ENCODE assay signal across 19 mouse cellular contexts in the genomic region with DNA sequence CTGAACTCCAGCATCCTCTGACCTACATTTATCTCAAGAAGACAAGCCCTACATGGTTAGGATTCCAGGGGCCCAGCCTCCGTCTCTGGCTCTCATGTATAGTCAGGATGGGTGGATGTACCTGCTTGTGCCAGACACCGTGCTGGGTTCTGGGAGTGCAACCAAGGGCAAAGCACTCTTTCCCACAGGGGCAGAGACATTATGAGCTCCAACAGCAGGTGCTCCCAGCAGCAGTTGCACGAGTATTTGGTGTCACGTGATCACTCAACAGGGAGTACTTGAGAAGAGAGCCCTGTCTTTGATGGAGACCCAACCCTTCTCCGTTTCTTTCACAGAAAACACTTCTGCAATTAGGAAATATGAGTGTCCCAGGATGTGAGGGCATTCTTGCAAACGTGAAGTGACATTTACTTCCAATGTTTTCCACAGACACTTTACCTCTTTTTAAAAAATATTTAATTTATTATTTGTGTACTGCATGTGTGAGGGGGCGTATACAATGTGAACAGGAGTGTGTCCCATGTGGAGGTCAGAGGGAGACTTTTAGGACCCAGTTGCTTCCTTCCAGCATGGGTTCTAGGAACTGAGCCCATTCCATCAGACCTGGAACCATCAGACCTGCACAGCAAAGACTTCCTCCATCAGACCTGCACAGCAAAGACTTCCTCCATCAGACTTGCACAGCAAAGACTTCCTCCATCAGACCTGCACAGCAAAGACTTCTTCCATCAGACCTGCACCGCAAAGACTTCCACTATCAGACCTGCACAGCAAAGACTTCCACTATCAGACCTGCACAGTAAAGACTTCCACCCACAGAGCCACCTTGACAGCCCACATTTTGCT.
DNase-seq lines count a peak whose midpoint lies in the region; ATAC-seq lines count a peak whose summit lies in the region.
"Had no signal": no experiment of that assay in that cellular context is flagged by ENCODE, and none has a peak within 500 bp of the region (broad histone marks: within the 10 kb centered on the region; RNA-seq: fewer than 3 reads in every experiment).

No protein-coding gene starts in this region.

- no peaks in the 10 kb centered on the region for H3K4me1 ChIP-seq in lung, embryonic 15.5 days
- H3K4me1 ChIP-seq: heart, embryonic 13.5 days; hindbrain, embryonic 15.5 days had no signal

- ATAC-seq in lung, embryonic 15.5 days (ENCODE audit: borderline replicate concordance, extremely low read depth, low FRiP score, low TSS enrichment) = 0 out of 2 replicates have a peak, but pooled peaks have one; percentile 42
- ATAC-seq: forebrain, embryonic 14.5 days; intestine, postnatal 0 days had no signal

- WGBS in lung, embryonic 15.5 days = 74% methylated on average over 8 of the region's 8 CpGs

- H3K9ac ChIP-seq in lung, embryonic 15.5 days = no peak overlapping the region
- H3K9ac ChIP-seq: embryonic facial prominence, embryonic 15.5 days; heart, embryonic 13.5 days; hindbrain, embryonic 15.5 days had no signal

- no peak overlapping the region for H3K27ac ChIP-seq in lung, embryonic 15.5 days
- H3K27ac ChIP-seq: embryonic facial prominence, embryonic 15.5 days; forebrain, embryonic 10.5 days; heart, embryonic 13.5 days; hindbrain, embryonic 15.5 days had no signal

- H3K36me3 ChIP-seq in lung, embryonic 15.5 days = no peaks in the 10 kb centered on the region
- H3K36me3 ChIP-seq: embryonic facial prominence, embryonic 15.5 days; forebrain, embryonic 10.5 days; heart, embryonic 13.5 days; hindbrain, embryonic 15.5 days had no signal

- H3K4me3 ChIP-seq in lung, embryonic 15.5 days = no peak overlapping the region
- H3K4me3 ChIP-seq: embryonic facial prominence, embryonic 15.5 days; erythroblast, embryonic 14.5 days; forebrain, embryonic 10.5 days; heart, embryonic 13.5 days; hindbrain, embryonic 15.5 days had no signal

- H3K9me3 ChIP-seq in lung, embryonic 15.5 days = no peaks in the 10 kb centered on the region
- H3K9me3 ChIP-seq: embryonic facial prominence, embryonic 15.5 days; forebrain, embryonic 10.5 days; heart, embryonic 13.5 days; hindbrain, embryonic 15.5 days had no signal

- no peaks in the 10 kb centered on the region for H3K27me3 ChIP-seq in lung, embryonic 15.5 days
- H3K27me3 ChIP-seq: embryonic facial prominence, embryonic 15.5 days; heart, embryonic 13.5 days; hindbrain, embryonic 15.5 days had no signal

- peak; percentile 10 for DNase-seq in cerebellum, adult 9-11 months
- no peak for DNase-seq in cerebellum, adult 18-20 months
- DNase-seq in lung, adult 18-20 months = no peak
- peak; percentile 9 to 22 for DNase-seq in cerebellum, postnatal 36 days
- no peak for DNase-seq in testis, postnatal 10 days (ENCODE audit: low spot score)
- DNase-seq: adrenal gland, adult 8-10 months; adrenal gland, postnatal 36 days; embryo, embryonic 11 days; gastrocnemius, postnatal 36 days; heart, adult 11 months; heart, postnatal 36 days had no signal

- no peak overlapping the region for H3K4me2 ChIP-seq in lung, embryonic 15.5 days
- H3K4me2 ChIP-seq: embryonic facial prominence, embryonic 15.5 days; heart, embryonic 13.5 days; hindbrain, embryonic 15.5 days had no signal

Comparison
In these comparisons a context has a peak if more than half of its experiments do, and no peak if none do; other contexts are left out.
1. DNase-seq: peak in cerebellum, adult 9-11 months (single experiment) and cerebellum, postnatal 36 days (2 of 2); none in cerebellum, adult 18-20 months (0 of 2), lung, adult 18-20 months (0 of 2) and testis, postnatal 10 days (single experiment).